Mouse (Mus musculus): ENCODE measurements around the gene Slc16a2.

DNA sequence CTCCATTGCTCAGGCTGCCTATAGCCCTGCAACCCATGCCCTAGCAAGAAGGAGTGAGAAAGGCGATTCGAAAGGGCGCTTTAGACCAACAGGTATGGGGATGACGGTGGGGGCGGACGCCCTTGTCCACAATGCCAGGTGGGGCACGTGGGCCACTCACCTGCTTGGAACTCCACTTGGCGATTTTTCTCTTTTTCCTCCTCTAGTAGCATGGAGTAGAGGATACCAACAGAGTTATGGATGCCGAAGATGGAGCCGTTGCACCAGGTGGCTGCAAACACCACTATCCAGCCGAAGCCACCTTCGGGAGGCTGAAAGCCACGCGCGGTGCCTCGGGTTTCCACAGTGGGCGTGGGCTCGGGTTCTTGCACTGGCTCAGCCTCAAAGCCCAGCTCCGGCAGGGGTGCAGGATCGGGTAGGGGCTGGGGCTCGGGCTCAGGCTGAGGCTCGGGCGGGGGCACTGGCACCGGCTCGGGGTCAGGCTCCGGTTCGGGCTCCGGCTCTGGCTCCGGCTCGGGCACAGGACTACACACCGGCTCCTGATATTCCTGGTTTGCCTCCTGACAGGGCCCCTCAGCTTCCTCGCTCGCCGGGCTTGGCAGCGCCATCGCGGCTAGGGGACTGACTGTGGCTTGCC lies 470 bp downstream of the Slc16a2 start:
- TF ChIP-seq POLR2A (IDR thresholded peaks at IDR 0.05; ENCODE audit: borderline replicate concordance, extremely low read depth, low read depth, low read length) (no peak), CTCF (IDR thresholded peaks at IDR 0.05; ENCODE audit: insufficient read depth, low read length) (no peak)
